Mouse (Mus musculus) ovary, adult 18-20 months (tissue): Measurements from ENCODE around the gene Skap2.

ENCODE experiments used
- DNase-seq: peaks from one replicate; pipeline ENCODE4 v3.0.0; 2022; ENCODE audit warnings: low spot score, mixed read lengths

Gene Skap2

DNA sequence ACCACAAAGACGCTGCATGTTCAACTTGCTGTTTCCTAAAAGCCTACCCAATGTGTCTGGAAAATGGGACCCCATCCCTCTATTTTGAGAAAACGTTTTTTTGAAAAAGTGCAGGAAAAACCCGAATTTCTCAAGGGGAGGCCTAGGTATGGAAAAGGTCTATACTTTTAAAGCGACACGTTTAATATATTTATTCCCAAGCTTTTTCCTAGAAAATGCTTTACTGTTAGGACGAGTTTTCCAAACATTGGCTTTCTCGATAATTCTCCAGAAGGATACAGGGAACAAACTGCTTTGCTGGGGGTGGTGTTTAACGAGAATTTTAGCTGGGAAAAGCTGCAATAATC lies 6.8 kb downstream of the Skap2 start:
- DNase-seq: no peak

DNA sequence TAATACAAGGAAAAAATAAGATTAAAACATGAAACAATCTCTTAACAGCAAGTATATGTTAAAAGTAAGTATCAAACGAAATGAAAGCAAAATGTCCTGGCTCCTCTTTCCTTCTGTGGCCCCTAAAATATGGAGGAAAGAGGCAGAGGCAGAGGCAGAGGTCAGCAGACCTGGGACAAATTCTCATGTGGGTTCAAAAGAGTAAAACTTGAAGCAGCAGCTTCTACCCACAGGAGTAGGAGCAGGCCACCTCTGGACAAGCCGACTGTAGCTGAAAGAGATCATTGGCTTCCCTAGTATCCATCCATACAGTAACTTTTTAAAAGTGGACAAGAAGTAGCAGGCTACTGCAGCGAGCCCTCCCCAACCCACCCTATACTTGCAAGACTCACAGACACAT lies 7.4 kb downstream of the Skap2 start:
- DNase-seq: no peak

DNA sequence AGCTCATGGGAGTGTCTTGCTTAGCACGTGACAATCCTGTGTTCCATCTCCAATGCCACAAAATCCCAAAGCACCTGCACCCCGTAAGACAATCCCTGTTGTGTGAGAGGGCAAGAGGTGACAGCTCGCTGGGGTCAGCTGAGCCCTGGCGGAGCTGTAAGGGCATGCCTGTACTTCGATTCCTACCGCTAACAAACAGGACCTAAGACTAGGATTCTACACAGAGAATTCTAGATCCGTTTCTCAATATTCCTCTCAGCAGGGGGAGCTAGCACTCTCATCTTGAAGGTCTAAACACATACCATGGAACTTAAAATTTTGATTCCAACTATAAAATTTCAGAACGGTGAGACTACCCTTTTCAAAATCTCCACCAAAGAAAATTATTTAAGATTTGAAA lies 9.7 kb downstream of the Skap2 start:
- no peak for DNase-seq

DNA sequence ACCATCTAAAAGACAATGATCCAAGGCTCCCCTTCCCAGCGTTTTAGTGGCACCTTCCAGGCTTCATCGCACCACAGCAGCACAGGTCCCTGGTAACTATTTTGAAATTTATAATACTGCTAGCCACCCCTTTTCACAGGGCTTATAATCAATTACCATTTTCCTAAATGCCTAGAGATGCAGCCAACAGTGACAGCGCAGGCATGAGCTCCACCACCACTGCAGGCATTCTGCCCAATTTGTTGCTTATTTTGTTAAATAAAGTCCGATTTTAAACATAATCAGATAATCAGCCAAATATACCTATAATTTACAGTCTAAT lies 13.2 kb downstream of the Skap2 start:
- DNase-seq: no peak

DNA sequence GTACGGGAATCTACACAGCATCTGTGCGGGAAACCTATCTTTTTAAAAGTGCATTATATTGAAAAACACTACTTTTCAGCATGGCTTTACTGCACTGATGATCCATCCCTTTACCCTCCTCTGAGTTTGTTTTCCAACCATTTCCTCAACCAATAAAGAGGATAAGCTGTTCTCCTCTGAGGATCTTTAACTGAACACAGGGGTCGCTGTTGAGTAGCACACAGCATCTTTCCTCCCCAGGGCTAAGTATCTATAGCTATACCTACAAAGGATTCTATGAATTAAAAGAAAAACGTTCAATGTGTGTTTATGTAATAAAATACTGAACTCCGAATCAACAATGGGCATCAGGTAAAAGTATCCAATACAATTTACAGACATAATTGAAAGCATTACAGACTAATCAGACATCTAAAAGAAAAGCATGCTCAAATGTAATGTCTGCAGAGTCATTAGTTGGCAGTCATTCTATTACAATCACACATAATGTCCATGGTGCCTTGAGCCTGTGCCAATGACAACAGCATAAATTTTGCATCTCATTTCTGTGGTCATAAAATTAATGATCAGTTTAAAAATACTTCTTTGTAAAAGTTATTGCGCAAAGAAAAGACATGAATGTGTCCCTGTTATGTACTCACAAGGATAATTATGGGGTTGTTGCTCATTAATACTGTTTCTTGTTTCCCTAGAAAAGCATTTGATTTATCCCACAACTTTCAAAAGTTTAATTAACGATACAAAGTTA lies 13.8 kb downstream of the Skap2 start:
- no peak for DNase-seq

DNA sequence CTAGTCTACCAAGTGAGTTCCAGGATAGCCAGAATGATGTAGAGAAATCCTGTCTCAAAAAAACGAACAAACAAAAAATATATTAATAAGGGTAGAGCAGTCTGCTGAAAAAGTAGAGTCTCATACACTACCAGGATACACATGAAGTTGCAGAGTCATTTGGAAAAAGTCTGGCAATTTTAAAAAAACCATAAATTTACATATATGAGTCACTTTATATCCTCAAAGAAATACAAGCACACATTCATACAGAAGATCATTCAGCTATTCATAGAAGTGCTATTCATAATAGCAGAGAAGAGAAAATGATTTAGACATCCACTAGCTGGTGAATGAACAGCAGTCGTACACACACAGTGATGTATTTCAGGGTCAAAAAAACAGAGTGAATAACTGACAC lies 24.4 kb downstream of the Skap2 start:
- DNase-seq: no peak

DNA sequence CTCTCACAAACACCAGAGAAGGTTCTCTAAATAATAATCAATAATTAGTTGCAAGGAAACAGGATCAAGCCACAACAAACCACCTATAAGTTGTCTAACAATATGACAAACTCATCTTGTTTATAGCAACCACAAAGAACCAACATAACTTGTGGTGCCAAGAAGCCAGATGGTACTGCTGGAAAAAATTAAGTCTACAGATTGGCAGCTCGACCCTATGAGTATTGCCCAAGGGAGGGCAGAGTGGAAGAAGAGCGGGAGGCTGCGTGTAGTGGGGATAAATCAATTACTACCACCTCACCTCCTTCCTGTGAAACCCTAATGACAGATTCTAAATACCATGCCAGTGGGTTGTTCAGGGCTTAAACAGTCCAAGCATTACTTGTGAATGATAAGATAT lies 34.7 kb downstream of the Skap2 start:
- DNase-seq: no peak

DNA sequence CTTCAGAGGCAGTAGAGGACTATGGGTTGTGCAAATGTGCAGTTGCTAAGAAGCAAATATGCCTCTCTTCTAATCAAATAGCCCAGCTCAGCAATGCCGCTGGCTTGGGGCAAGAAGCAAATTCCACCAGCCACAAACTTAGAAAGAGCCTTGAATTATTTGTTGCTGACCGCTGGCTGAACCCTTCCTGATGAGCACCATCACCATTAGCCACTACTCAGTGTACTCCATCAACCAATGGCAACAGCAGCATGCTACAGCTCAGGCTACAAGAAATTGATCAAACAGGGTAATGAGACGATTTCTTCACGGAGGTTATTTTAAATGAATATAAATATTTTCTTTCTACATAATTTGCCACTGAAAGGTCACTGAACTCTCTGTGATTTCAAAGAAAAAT lies 36.6 kb downstream of the Skap2 start:
- no peak for DNase-seq

DNA sequence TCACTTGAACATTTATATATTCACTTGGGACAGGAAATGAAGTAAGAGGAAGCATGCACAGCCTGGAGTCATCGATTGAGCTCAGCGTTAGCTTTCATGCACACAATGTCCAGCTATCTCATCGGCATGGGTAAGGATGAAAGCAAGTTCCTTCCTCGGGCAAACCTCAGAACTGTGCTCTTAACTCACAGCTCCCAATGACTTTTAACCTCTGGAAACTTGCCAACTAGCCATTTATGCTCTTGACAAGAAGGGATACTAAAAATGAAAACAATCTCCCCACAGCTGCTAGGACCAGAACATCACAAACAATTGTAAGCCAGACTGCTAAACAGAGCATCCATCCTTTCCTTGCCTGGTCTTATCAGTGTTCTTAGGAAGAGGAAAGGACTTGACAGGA lies 53.4 kb downstream of the Skap2 start:
- DNase-seq: no peak

DNA sequence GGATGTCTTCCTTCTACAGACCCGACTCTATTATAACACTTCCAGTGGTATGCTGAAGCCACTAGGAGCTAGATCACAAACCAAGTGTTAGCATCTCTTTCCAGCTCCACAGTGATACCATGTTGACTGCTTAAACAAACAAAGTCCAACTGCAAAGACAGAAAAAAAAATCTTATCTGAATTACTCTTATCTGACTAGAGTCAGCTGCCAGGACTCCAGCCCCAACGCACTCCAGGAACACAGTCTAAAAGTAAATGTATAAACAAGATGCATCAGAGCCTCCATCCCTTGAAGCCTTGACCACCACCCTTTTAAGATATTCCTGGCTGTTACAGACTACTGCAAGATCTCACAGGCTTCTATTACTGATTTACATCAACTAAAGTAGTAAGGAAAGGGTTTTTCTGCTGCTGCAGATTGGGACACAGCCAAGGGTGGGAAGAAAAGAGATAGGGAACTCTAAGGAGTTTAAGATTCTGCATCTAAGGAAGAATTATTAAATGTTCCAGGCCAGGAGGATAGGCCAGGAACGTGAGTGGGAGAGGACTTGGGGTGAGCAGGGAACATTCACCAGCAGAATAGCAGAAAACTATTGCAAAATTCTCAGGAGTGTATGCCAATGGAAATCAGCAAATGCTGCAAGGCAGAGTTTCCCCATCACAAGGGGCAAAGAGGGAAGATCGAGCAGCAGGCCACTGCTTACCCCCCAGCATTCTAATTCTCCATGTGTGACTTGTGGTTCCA lies 56.1 kb downstream of the Skap2 start:
- DNase-seq: no peak

DNA sequence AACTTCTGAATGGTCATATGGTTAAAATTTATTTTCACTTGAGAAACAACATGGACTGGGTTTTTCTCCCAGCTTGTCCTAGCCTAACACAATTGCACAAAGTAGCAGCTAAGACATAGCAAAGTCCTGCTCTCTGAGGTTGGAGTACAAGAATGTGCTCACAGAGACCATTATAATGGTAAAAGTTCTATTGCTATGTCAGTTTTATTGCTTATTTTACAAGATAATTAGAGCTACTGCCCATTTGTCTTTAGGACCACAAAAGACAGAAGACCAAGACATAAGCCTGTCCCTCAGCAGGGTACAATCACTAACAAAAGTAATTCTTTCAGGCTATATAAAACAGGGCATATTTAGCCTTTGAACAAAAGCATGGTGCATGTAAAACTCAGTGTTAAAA lies 64.7 kb downstream of the Skap2 start:
- no peak for DNase-seq

DNA sequence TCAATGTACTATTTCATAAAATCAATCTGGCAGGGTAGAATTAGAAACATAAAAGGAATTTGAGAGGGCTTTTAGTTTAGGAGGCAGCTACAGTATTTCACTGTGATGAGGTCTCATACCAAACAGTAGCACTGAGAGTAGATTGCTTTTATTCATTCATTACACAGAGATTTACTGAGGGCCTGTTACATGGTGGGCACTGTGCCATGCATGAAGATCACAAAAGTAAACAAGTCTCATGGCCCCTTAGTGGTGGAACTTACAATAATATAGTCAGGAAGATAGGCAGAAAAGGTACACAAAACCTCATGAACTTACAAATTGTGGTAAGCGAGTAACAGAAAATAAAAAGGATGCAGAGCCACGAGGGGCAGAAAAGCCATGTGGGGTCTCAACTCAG lies 67.4 kb downstream of the Skap2 start:
- DNase-seq: no peak

DNA sequence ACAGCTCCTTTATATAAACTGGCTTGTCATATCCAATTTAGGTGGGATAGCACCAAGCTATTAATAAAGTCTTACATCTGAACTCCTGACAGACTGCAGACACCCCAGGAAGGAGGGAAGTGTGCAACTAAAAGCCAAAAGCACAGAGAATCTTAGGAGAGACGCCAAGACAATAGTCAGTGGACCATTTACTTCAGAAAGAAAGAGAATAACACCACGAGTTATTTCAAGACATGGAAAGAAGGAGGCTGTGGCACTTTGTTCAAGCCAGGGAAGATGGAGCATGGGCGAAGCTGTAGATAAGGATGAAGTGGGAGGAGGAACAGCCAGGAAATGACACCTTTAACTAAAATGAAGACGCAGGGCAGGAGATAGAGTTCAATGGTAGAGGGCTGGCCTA lies 78.4 kb downstream of the Skap2 start:
- no peak for DNase-seq

DNA sequence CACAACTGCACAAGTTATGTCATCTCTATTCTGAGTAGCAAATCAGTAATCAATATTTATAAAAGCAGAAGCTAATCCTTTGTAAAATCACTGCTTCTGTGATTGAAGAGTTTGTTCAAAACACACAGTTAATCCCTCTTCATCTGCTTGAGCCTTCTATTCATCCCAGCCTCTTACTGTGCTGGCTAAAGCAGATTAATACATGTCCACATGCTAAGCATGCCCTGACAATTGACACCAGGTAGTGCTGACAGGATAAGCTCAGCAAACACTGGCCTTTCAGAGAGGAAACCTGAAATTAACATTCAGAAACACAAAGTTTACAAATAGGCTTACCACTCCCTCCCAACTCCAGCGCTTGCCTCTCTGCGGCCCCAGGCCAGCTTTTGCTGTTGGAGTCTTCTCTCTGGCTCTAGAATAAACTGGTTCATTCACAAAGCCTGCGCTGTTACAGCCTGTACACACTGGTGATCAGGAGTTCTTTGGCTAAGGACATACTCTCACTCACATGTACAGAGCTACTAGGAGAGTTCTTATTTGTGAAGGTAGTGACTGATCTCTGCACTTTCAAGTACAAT lies 79.2 kb downstream of the Skap2 start:
- DNase-seq: no peak

DNA sequence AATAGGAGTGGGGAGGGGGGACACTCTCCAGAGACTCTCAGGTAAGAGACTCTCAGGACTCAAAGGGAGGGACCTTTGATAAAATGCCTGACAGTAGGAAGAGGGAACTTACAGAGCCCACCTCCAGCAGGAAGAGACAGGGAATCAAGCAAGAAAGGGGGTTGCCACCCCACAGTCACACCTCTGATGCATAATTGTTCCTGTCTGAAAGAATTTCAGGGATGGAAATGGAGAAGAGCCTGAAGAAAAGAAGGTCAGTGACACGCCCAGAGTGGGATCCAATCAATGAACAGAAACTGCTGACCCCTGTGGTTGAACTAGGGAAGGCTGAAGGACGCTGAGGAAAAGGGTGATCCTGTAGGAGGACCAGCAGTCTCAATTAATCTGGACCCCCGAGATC lies 85.2 kb downstream of the Skap2 start:
- no peak for DNase-seq

DNA sequence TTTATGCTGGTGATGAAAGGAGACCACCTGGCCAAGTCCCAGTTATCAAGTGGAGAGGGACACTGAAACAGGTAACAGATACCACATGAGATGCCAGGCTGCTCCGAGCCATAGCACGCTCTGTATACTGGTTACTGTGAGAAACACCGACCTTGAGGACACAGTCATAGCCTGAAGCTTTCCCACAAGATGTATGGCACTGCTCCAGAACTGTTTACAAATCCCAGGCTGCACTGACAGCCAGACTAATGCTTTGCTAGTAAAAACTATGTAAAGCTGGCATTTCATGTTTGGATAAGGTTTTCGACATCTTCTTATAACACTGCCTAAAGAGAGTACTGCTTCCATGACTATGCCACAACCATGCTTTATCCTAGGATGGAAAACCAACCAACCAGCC lies 90.5 kb downstream of the Skap2 start:
- no peak for DNase-seq

DNA sequence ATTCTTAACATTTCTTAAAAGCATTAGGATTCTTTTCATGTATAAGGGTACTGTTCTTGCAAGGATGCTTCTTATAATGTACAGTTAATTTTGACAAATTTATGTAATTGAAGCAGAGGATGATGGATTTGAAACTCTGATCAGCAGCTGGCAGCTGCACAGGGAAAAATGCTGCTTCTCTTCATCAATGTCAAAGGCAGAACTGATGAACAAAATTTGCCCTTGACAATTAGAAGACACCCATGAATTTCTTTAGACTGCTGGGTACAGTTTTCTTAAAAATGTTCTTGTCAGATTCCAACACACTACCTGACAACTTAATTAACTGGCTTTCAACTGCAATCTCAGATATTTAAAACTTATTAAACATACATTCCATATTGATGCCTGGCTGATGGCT lies 103.9 kb downstream of the Skap2 start:
- DNase-seq: no peak

DNA sequence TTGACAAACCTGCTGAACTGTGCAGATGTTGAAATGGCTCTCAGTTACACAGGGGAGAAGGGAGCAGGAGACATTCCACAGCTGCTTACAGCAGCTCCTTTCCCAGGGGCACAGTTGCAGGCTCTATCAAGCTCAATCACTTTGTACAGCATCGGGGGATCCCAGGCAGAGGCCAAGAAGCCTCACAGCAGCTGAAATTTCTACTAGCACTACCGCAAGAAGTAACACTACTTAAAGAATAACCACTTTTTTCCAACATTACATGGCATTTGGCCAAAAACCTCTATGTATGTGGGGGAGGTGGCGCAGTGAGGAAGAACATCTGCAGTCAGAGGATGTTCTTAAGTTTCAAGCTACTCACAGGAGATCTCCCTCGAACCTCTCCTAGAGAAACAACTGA lies 106.7 kb downstream of the Skap2 start:
- no peak for DNase-seq

DNA sequence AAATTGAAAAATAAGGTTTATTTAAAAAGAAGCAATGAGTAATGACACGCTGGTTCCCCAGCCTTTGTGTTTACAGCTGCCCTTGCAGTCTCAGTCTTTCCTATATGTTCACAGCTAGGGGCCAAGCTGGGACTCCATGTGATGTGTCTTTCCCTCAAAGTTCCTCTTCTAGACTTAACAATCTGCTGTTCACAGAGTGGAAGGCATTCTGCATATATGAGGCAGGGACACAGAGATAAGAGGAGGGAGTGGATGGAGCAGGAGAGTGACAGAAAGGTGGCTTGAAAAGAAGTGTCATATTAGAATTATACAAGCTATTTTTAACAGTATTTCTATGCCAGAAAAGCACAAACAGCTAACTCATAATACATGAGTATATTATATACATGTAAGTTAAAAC lies 110.8 kb downstream of the Skap2 start:
- DNase-seq: no peak

DNA sequence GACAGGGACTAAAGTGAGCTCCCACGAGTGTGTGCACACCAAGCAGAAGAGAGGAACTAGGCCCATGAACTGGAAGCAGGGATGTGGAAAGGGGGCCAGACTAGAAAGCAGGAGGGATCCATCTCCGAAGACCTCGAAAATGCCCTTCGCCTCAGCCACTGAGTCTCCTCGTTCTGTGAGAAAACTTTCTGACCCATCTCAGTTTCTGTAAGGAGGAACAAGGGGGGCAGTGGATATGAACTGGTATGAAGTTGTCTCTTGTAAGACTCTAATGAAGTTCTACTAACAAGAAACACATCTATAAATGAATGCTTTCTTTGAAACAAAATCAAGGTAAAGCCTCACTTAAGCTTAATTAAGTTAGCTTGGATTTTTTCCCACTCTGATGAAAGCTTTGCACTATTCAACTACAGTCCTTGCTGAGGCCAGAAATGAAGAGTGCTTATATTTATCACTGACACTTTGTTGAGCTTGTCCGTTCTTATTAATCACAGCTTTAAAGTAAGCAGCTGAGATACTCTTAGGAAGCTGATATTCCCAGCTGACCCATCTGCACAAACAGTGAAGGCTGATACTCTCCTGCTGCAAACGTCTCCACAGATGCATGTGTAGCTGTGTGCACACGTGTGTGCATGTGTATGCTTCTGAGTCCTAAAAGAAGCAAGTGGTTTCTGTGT lies 113.9 kb downstream of the Skap2 start:
- no peak for DNase-seq

DNA sequence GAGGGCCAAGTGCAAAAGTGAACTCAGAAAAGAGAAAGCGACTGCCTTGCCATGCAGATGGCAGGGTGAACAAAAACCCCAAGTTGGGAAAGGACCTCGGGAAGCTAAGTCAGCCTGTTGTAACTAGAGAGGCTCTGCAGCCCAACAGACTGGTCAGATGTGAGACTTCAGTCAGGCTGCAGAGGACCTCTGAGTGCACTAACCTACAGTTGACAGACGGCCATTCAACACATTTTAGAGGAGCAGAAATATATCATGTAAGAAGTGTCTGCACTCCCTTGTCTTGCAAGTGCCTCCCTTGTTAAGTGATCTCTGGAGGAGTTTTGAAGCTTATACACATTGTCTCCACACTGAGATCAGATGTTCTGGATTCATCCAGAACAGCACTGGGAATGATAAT lies 116.6 kb downstream of the Skap2 start:
- DNase-seq: no peak

DNA sequence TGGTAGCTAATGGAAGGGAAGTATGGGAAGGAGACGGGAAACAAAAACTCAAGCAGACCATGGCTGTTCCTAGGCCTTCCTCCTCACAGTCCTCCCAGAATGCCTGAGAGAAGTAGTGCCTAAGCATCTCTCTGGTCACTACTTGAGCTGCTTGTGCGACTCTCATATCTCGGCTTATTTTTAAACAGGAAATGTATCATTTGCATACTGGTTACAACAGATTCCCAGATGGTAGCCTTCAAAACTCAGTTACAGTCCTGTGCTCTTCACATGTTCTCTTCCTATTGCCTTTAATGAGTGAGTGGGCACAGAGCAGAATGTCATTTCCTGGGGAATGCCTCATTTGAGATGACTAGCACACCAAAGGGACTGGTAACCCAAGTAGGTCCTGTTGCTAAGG lies 117.6 kb downstream of the Skap2 start:
- no peak for DNase-seq

DNA sequence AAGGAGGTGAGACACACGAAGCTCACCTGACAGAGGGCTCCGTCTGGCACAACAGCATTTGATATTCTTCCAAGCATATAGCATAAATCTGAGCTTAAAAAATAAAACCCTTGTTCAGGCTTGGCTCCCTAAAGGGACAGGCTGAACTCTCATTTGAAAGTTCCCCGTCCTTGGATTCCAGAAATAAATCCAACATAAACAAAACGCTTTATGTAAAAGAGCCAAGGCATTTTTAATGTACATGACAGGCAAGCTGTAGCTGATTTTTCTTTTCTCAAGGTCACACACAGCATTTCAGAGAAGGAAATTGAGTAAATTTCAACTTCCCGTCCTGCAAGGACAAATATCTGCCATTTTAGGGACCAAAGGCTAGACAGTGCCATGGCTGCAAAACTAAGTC lies 122.0 kb downstream of the Skap2 start:
- no peak for DNase-seq
